Mouse (Mus musculus): ENCODE data around the gene Leng8.
A peak's percentile ranks its signal among the peaks of the same experiment; 100 is the strongest.
"Not testable (repeated sequence)": the region's sequence is repeated elsewhere in the genome, so short reads cannot be mapped to it uniquely, and the experiment has no call there.

The Leng8 gene

GRCm38 (mm10) chr7:4147371-4147770, 10.5 kb downstream of the Leng8 start:
- no peak for DNase-seq (ENCODE audit: low spot score in 2 of 2)

- DNase-seq (ENCODE audit: low spot score in 2 of 2), result no peak
These were observed 11.0 kb downstream of the Leng8 start for GRCm38 (mm10) chr7:4147836-4148235.

GRCm38 (mm10) chr7:4148341-4149208, 11.7 kb downstream of the Leng8 start:
- DNase-seq (ENCODE audit: low spot score in 2 of 2), result no peak

- DNase-seq (ENCODE audit: low spot score in 2 of 2), result peak; percentile 64 to 67
These were observed 12.6 kb downstream of the Leng8 start for GRCm38 (mm10) chr7:4149209-4150054.

- no peak for DNase-seq (ENCODE audit: low spot score in 2 of 2)
These were observed 13.3 kb downstream of the Leng8 start, which contains the start of gene Leng9 for GRCm38 (mm10) chr7:4150059-4150541. TSS of gene Leng9 (minus strand) at chr7:4150374.

- DNase-seq (ENCODE audit: low spot score in 2 of 2), result no peak
These were observed 14.0 kb downstream of the Leng8 start for GRCm38 (mm10) chr7:4150811-4151221.

GRCm38 (mm10) chr7:4151241-4151640, 14.4 kb downstream of the Leng8 start:
- no peak for DNase-seq (ENCODE audit: low spot score in 2 of 2)

- no peak for DNase-seq (ENCODE audit: low spot score in 2 of 2)
These were observed 17.5 kb downstream of the Leng8 start for GRCm38 (mm10) chr7:4154356-4154755.

- DNase-seq (ENCODE audit: low spot score in 2 of 2), result no peak
These were observed 18.1 kb downstream of the Leng8 start for GRCm38 (mm10) chr7:4154976-4155375.

- not testable (repeated sequence) for DNase-seq (ENCODE audit: low spot score in 2 of 2)
These were observed 24.8 kb downstream of the Leng8 start for GRCm38 (mm10) chr7:4161596-4161995.

GRCm38 (mm10) chr7:4163571-4164072, 26.8 kb downstream of the Leng8 start:
- no peak for DNase-seq (ENCODE audit: low spot score in 2 of 2)

GRCm38 (mm10) chr7:4164090-4164910, 27.5 kb downstream of the Leng8 start, which contains the start of gene Cdc42ep5:
TSS of gene Cdc42ep5 (minus strand) at chr7:4164860.
- DNase-seq (ENCODE audit: low spot score in 2 of 2), result no peak

GRCm38 (mm10) chr7:4165286-4165685, 28.4 kb downstream of the Leng8 start:
- DNase-seq (ENCODE audit: low spot score in 2 of 2), result no peak

GRCm38 (mm10) chr7:4167098-4167497, 30.3 kb downstream of the Leng8 start:
- no peak for DNase-seq (ENCODE audit: low spot score in 2 of 2)

- DNase-seq (ENCODE audit: low spot score in 2 of 2), result no peak
These were observed 33.5 kb downstream of the Leng8 start for GRCm38 (mm10) chr7:4170193-4170938.

GRCm38 (mm10) chr7:4178438-4178837, 41.6 kb downstream of the Leng8 start:
- no peak for DNase-seq (ENCODE audit: low spot score in 2 of 2)
